ENCODE assay signal across 24 mouse cellular contexts in the genomic region with DNA sequence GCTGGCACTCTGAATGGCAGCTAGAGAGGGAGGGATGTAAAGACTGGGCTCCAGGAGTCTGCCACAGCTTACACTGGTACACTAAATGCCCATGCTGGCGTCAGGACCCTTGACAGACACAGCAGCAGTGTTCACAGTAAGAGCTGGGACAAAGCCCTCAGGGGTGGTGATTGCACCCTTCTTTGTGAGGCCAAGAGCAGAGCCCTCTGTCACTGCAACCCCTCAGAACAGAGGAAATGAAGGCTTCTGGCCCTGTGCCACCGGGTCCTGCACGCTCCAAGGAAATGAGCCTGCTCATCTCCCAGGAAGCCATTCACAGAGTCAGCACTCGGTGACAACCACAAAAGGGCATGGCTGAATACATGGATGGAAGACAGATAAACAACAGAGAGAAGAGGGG. TPM values are rescaled to one million over a fixed set of nuclear protein-coding genes. Genes with fewer than 3 reads are reported as not detected.
DNase-seq lines count a peak whose midpoint lies in the region; ATAC-seq lines count a peak whose summit lies in the region.
"Had no signal": no experiment of that assay in that cellular context is flagged by ENCODE, and none has a peak within 500 bp of the region (broad histone marks: within the 10 kb centered on the region; RNA-seq: fewer than 3 reads in every experiment).

No protein-coding gene starts in this region.

- no peaks in the 10 kb centered on the region for H3K9me3 ChIP-seq in hindbrain, embryonic 13.5 days
- no peaks in the 10 kb centered on the region for H3K9me3 ChIP-seq in hindbrain, embryonic 11.5 days (ENCODE audit: control insufficient read depth, low read length)
- no peaks in the 10 kb centered on the region for H3K9me3 ChIP-seq in forebrain, embryonic 15.5 days
- H3K9me3 ChIP-seq: embryonic facial prominence, embryonic 10.5 days; hindbrain, embryonic 15.5 days; limb, embryonic 13.5 days; liver, embryonic 13.5 days; midbrain, embryonic 12.5 days; stomach, embryonic 15.5 days had no signal

- H3K4me2 ChIP-seq in hindbrain, embryonic 13.5 days, result no peak overlapping the region
- H3K4me2 ChIP-seq in hindbrain, embryonic 11.5 days (replicated peaks; ENCODE audit: low read depth, low read length), result no peak overlapping the region
- no peak overlapping the region for H3K4me2 ChIP-seq in forebrain, embryonic 15.5 days (replicated peaks)
- H3K4me2 ChIP-seq: heart, embryonic 11.5 days; hindbrain, embryonic 15.5 days; limb, embryonic 13.5 days; liver, embryonic 13.5 days; midbrain, embryonic 12.5 days; stomach, embryonic 15.5 days had no signal

- H3K27ac ChIP-seq in hindbrain, embryonic 13.5 days, result no peak overlapping the region
- H3K27ac ChIP-seq in hindbrain, embryonic 11.5 days (ENCODE audit: low read depth, low read length), result no peak overlapping the region
- no peak overlapping the region for H3K27ac ChIP-seq in forebrain, embryonic 15.5 days (replicated peaks)
- H3K27ac ChIP-seq: embryonic facial prominence, embryonic 10.5 days; hindbrain, embryonic 15.5 days; limb, embryonic 13.5 days; liver, embryonic 13.5 days; midbrain, embryonic 12.5 days; stomach, embryonic 15.5 days had no signal

- H3K36me3 ChIP-seq in hindbrain, embryonic 13.5 days, result no peaks in the 10 kb centered on the region
- no peaks in the 10 kb centered on the region for H3K36me3 ChIP-seq in hindbrain, embryonic 11.5 days (ENCODE audit: control insufficient read depth, insufficient read depth, low read length)
- no peaks in the 10 kb centered on the region for H3K36me3 ChIP-seq in forebrain, embryonic 15.5 days
- H3K36me3 ChIP-seq: embryonic facial prominence, embryonic 10.5 days; hindbrain, embryonic 15.5 days; limb, embryonic 13.5 days; liver, embryonic 13.5 days; midbrain, embryonic 12.5 days; stomach, embryonic 15.5 days had no signal

- peaks cover 11% of the 10 kb centered on the region for H3K4me1 ChIP-seq in hindbrain, embryonic 13.5 days (replicated peaks)
- no peaks in the 10 kb centered on the region for H3K4me1 ChIP-seq in hindbrain, embryonic 11.5 days (replicated peaks; ENCODE audit: control insufficient read depth, insufficient read depth, low read length)
- H3K4me1 ChIP-seq in forebrain, embryonic 15.5 days, result peaks cover 14% of the 10 kb centered on the region
- H3K4me1 ChIP-seq: limb, embryonic 13.5 days; liver, embryonic 13.5 days; stomach, embryonic 15.5 days had no signal

- no peak overlapping the region for H3K9ac ChIP-seq in hindbrain, embryonic 13.5 days
- no peak overlapping the region for H3K9ac ChIP-seq in hindbrain, embryonic 11.5 days (ENCODE audit: low read depth, low read length)
- 0 out of 2 replicates have a peak overlapping the region, but pooled peaks have one; percentile 2 for H3K9ac ChIP-seq in forebrain, embryonic 15.5 days (replicated peaks)
- H3K9ac ChIP-seq: hindbrain, embryonic 15.5 days; limb, embryonic 13.5 days; liver, embryonic 13.5 days; midbrain, embryonic 12.5 days; stomach, embryonic 15.5 days had no signal

- H3K4me3 ChIP-seq in hindbrain, embryonic 13.5 days, result no peak overlapping the region
- no peak overlapping the region for H3K4me3 ChIP-seq in hindbrain, embryonic 11.5 days (ENCODE audit: low read depth, low read length)
- no peak overlapping the region for H3K4me3 ChIP-seq in forebrain, embryonic 15.5 days
- H3K4me3 ChIP-seq: embryonic facial prominence, embryonic 10.5 days; hindbrain, embryonic 15.5 days; limb, embryonic 13.5 days; liver, embryonic 13.5 days; midbrain, embryonic 12.5 days; stomach, embryonic 15.5 days had no signal

- peak; percentile 52; the same call in 1 of the 2 replicates for ATAC-seq in hindbrain, embryonic 13.5 days (ENCODE audit: low FRiP score)
- ATAC-seq in hindbrain, embryonic 11.5 days (ENCODE audit: low FRiP score), result no peak
- ATAC-seq in forebrain, embryonic 15.5 days (replicated peaks), result no peak
- ATAC-seq: intestine, embryonic 16.5 days had no signal

- DNase-seq in cerebellum, postnatal 25 days, result peak; percentile 55 to 75
- DNase-seq in cerebellum, adult 11 months, result no peak
- DNase-seq in hindbrain, embryonic 11.5 days (ENCODE audit: low spot score), result no peak
- peak; percentile 26 for DNase-seq in retina, postnatal 1 day
- no peak for DNase-seq in retina, embryonic 14.5 days (ENCODE audit: low spot score)
- no peak for DNase-seq in lung, postnatal 14 days
- DNase-seq: adrenal gland, postnatal 25 days; cerebellum, adult 11-12 months; gastrocnemius, postnatal 14 days; heart, adult 11 months; kidney, adult 9 months; kidney, postnatal 14 days; liver, embryonic 13.5 days; lung, adult 2 months; thymus, postnatal 36 days had no signal

- WGBS in hindbrain, embryonic 13.5 days, result 41% methylated on average over 4 of the region's 4 CpGs
- WGBS in hindbrain, embryonic 11.5 days, result 58% methylated on average over 4 of the region's 4 CpGs
- WGBS in forebrain, embryonic 15.5 days, result 40% methylated on average over 4 of the region's 4 CpGs

- H3K27me3 ChIP-seq in hindbrain, embryonic 13.5 days, result no peaks in the 10 kb centered on the region
- H3K27me3 ChIP-seq in hindbrain, embryonic 11.5 days (ENCODE audit: control insufficient read depth, insufficient read depth, low read length), result no peaks in the 10 kb centered on the region
- H3K27me3 ChIP-seq in forebrain, embryonic 15.5 days, result no peaks in the 10 kb centered on the region
- H3K27me3 ChIP-seq: hindbrain, embryonic 15.5 days; limb, embryonic 13.5 days; liver, embryonic 13.5 days; stomach, embryonic 15.5 days had no signal

RNA-seq across cellular contexts. Expression of a gene that starts 55.7 kb away (rescaled TPM):
- polyA plus RNA-seq in hindbrain, embryonic 13.5 days (2015; fragmentation: Nextera tagmentation; extraction: Ambion mirVana), result 23.6 and 24.6 TPM in 2 replicates
- polyA plus RNA-seq in hindbrain, embryonic 11.5 days (2014; fragmentation: Nextera tagmentation; extraction: Ambion mirVana), result 4.2 and 5.2 TPM in 2 replicates
- 26.6 and 28.8 TPM in 2 replicates for polyA plus RNA-seq in forebrain, embryonic 15.5 days (2015; fragmentation: Nextera tagmentation; extraction: Ambion mirVana)

Comparison
In these comparisons a context has a peak if more than half of its experiments do, and no peak if none do; other contexts are left out.
1. DNase-seq: peak in cerebellum, postnatal 25 days (2 of 2) and retina, postnatal 1 day (single experiment); none in cerebellum, adult 11 months (single experiment), hindbrain, embryonic 11.5 days (single experiment), retina, embryonic 14.5 days (single experiment) and lung, postnatal 14 days (single experiment).